Mouse (Mus musculus): ENCODE measurements around the gene Ttc28. TPM values are rescaled to one million over a fixed set of nuclear protein-coding genes. Genes with fewer than 3 reads are reported as not detected.
A peak's percentile ranks its signal among the peaks of the same experiment; 100 is the strongest.
"Not testable (repeated sequence)": the region's sequence is repeated elsewhere in the genome, so short reads cannot be mapped to it uniquely, and the experiment has no call there.

Ttc28 gene
- 12.4 and 16.3 TPM in 2 replicates for polyA plus RNA-seq (2012; ENCODE audit: insufficient read depth, insufficient read length, missing spikeins)

- H3K4me1 ChIP-seq (ENCODE audit: control insufficient read depth, insufficient read depth, insufficient read length, low read length) = no peaks in the 10 kb centered on the region
- peak within 1 kb of the TSS; percentile 59; the same call in 1 of the 2 replicates for H3K27ac ChIP-seq (replicated peaks; ENCODE audit: low read depth, low read length)
- H3K4me3 ChIP-seq (ENCODE audit: insufficient read depth, low read depth, low read length) = peak within 1 kb of the TSS; percentile 93
These were observed at the start of gene Ttc28 for GRCm38 (mm10) chr5:110879584-110880374. TSS of gene Ttc28 (plus strand) at chr5:110879803.

GRCm38 (mm10) chr5:110831036-110831720 is 48.4 kb upstream of the Ttc28 start:
- Histone ChIP-seq H3K4me3 (ENCODE audit: insufficient read depth, low read depth, low read length) (no peak overlapping the region), H3K4me1 (ENCODE audit: control insufficient read depth, insufficient read depth, insufficient read length, low read length) (no peaks in the 10 kb centered on the region), H3K27ac (replicated peaks; ENCODE audit: low read depth, low read length) (no peak overlapping the region)

- Histone ChIP-seq H3K4me1 (ENCODE audit: control insufficient read depth, insufficient read depth, insufficient read length, low read length) (no peaks in the 10 kb centered on the region), H3K4me3 (ENCODE audit: insufficient read depth, low read depth, low read length) (no peak overlapping the region), H3K27ac (replicated peaks; ENCODE audit: low read depth, low read length) (no peak overlapping the region)
These were observed 43.6 kb upstream of the Ttc28 start for GRCm38 (mm10) chr5:110835959-110836358.

GRCm38 (mm10) chr5:110838016-110838415 is 41.6 kb upstream of the Ttc28 start:
- not testable (repeated sequence) for H3K4me1 ChIP-seq (ENCODE audit: control insufficient read depth, insufficient read depth, insufficient read length, low read length); H3K27ac ChIP-seq (replicated peaks; ENCODE audit: low read depth, low read length); H3K4me3 ChIP-seq (ENCODE audit: insufficient read depth, low read depth, low read length)

GRCm38 (mm10) chr5:110839038-110839677 is 40.4 kb upstream of the Ttc28 start:
- Histone ChIP-seq H3K27ac (replicated peaks; ENCODE audit: low read depth, low read length) (peak overlapping the region; percentile 33), H3K4me1 (ENCODE audit: control insufficient read depth, insufficient read depth, insufficient read length, low read length) (no peaks in the 10 kb centered on the region), H3K4me3 (ENCODE audit: insufficient read depth, low read depth, low read length) (peak overlapping the region; percentile 73)

- Histone ChIP-seq H3K4me3 (ENCODE audit: insufficient read depth, low read depth, low read length) (peak within 1 kb of the TSS; percentile 73), H3K4me1 (ENCODE audit: control insufficient read depth, insufficient read depth, insufficient read length, low read length) (no peaks in the 10 kb centered on the region), H3K27ac (replicated peaks; ENCODE audit: low read depth, low read length) (peak within 1 kb of the TSS; percentile 33)
These were observed 39.8 kb upstream of the Ttc28 start, which contains the start of the genes Hscb and Chek2 for GRCm38 (mm10) chr5:110839678-110840365. TSS of gene Hscb (minus strand) at chr5:110839777. TSS of gene Chek2 (plus strand) at chr5:110839979.

GRCm38 (mm10) chr5:110840465-110840864 is 39.1 kb upstream of the Ttc28 start:
- Histone ChIP-seq H3K4me3 (ENCODE audit: insufficient read depth, low read depth, low read length) (peak overlapping the region; percentile 68), H3K27ac (replicated peaks; ENCODE audit: low read depth, low read length) (peak overlapping the region; percentile 6; the same call in 1 of the 2 replicates), H3K4me1 (ENCODE audit: control insufficient read depth, insufficient read depth, insufficient read length, low read length) (no peaks in the 10 kb centered on the region)

GRCm38 (mm10) chr5:110841046-110841862 is 38.3 kb upstream of the Ttc28 start:
- no peak overlapping the region for H3K27ac ChIP-seq (replicated peaks; ENCODE audit: low read depth, low read length)
- no peaks in the 10 kb centered on the region for H3K4me1 ChIP-seq (ENCODE audit: control insufficient read depth, insufficient read depth, insufficient read length, low read length)
- H3K4me3 ChIP-seq (ENCODE audit: insufficient read depth, low read depth, low read length) = no peak overlapping the region

GRCm38 (mm10) chr5:110852990-110853389 is 26.6 kb upstream of the Ttc28 start:
- Histone ChIP-seq H3K4me1 (ENCODE audit: control insufficient read depth, insufficient read depth, insufficient read length, low read length) (peaks cover 7% of the 10 kb centered on the region; the same call in 1 of the 2 replicates), H3K4me3 (ENCODE audit: insufficient read depth, low read depth, low read length) (no peak overlapping the region), H3K27ac (replicated peaks; ENCODE audit: low read depth, low read length) (no peak overlapping the region)

- H3K4me3 ChIP-seq (ENCODE audit: insufficient read depth, low read depth, low read length) = no peak overlapping the region
- H3K4me1 ChIP-seq (ENCODE audit: control insufficient read depth, insufficient read depth, insufficient read length, low read length) = peaks cover 11% of the 10 kb centered on the region; the same call in 1 of the 2 replicates
- peak overlapping the region; percentile 100 for H3K27ac ChIP-seq (replicated peaks; ENCODE audit: low read depth, low read length)
These were observed 22.5 kb upstream of the Ttc28 start for GRCm38 (mm10) chr5:110857091-110857490.

- H3K27ac ChIP-seq (replicated peaks; ENCODE audit: low read depth, low read length) = peak overlapping the region; percentile 100
- peak overlapping the region; percentile 77 for H3K4me3 ChIP-seq (ENCODE audit: insufficient read depth, low read depth, low read length)
- peaks cover 11% of the 10 kb centered on the region; the same call in 1 of the 2 replicates for H3K4me1 ChIP-seq (ENCODE audit: control insufficient read depth, insufficient read depth, insufficient read length, low read length)
These were observed 20.5 kb upstream of the Ttc28 start for GRCm38 (mm10) chr5:110859013-110859650.

GRCm38 (mm10) chr5:110860445-110860844 is 19.2 kb upstream of the Ttc28 start:
- peak overlapping the region; percentile 54 for H3K4me3 ChIP-seq (ENCODE audit: insufficient read depth, low read depth, low read length)
- H3K4me1 ChIP-seq (ENCODE audit: control insufficient read depth, insufficient read depth, insufficient read length, low read length) = peaks cover 11% of the 10 kb centered on the region; the same call in 1 of the 2 replicates
- peak overlapping the region; percentile 100 for H3K27ac ChIP-seq (replicated peaks; ENCODE audit: low read depth, low read length)

- Histone ChIP-seq H3K27ac (replicated peaks; ENCODE audit: low read depth, low read length) (no peak overlapping the region), H3K4me3 (ENCODE audit: insufficient read depth, low read depth, low read length) (no peak overlapping the region), H3K4me1 (ENCODE audit: control insufficient read depth, insufficient read depth, insufficient read length, low read length) (peaks cover 2% of the 10 kb centered on the region; the same call in 1 of the 2 replicates)
These were observed 11.1 kb upstream of the Ttc28 start for GRCm38 (mm10) chr5:110868460-110868859.
